Mouse (Mus musculus) c-Kit-positive CD71-positive TER-119-negative erythroid progenitor cells, embryonic 14.5 days (primary cell): ENCODE data around the gene Dhx32.
A peak's percentile ranks its signal among the peaks of the same experiment; 100 is the strongest.
"Not testable (repeated sequence)": the region's sequence is repeated elsewhere in the genome, so short reads cannot be mapped to it uniquely, and the experiment has no call there.

ENCODE experiments used
- DNase-seq: peaks from one replicate; pipeline ENCODE4 v3.0.0-alpha.2; 2013; ENCODE audit warnings: low read depth

Dhx32 gene

GRCm38 (mm10) chr7:133725571-133725970 lies 57.0 kb downstream of the Dhx32 start:
- no peak for DNase-seq

GRCm38 (mm10) chr7:133724844-133725243 lies 57.7 kb downstream of the Dhx32 start:
- DNase-seq: no peak

- DNase-seq: no peak
Measured at GRCm38 (mm10) chr7:133720616-133721015, 61.9 kb downstream of the Dhx32 start.

GRCm38 (mm10) chr7:133718580-133718979 lies 63.9 kb downstream of the Dhx32 start:
- no peak for DNase-seq

- no peak for DNase-seq
Measured at GRCm38 (mm10) chr7:133715387-133715786, 67.1 kb downstream of the Dhx32 start.

GRCm38 (mm10) chr7:133707301-133707700 lies 75.2 kb downstream of the Dhx32 start:
- DNase-seq: no peak

- DNase-seq: no peak
Measured at GRCm38 (mm10) chr7:133703906-133704305, 78.6 kb downstream of the Dhx32 start.

- DNase-seq: peak; percentile 89
Measured at GRCm38 (mm10) chr7:133702333-133702732, 80.2 kb downstream of the Dhx32 start.

GRCm38 (mm10) chr7:133701366-133701765 lies 81.2 kb downstream of the Dhx32 start:
- DNase-seq: no peak

- no peak for DNase-seq
Measured at GRCm38 (mm10) chr7:133699885-133700284, 82.6 kb downstream of the Dhx32 start.

GRCm38 (mm10) chr7:133698021-133698709 lies 84.4 kb downstream of the Dhx32 start:
- DNase-seq: peak; percentile 77

GRCm38 (mm10) chr7:133685644-133686043 lies 96.9 kb downstream of the Dhx32 start:
- DNase-seq: not testable (repeated sequence)

- no peak for DNase-seq
Measured at GRCm38 (mm10) chr7:133684701-133685100, 97.8 kb downstream of the Dhx32 start.

- DNase-seq: no peak
Measured at GRCm38 (mm10) chr7:133684110-133684509, 98.4 kb downstream of the Dhx32 start.

GRCm38 (mm10) chr7:133683626-133684025 lies 98.9 kb downstream of the Dhx32 start:
- DNase-seq: no peak

GRCm38 (mm10) chr7:133679961-133680360 lies 102.6 kb downstream of the Dhx32 start, which contains the start of gene Mmp21:
TSS of gene Mmp21 (minus strand) at chr7:133680061.
- DNase-seq: no peak

GRCm38 (mm10) chr7:133679439-133679838 lies 103.1 kb downstream of the Dhx32 start:
- DNase-seq: no peak

GRCm38 (mm10) chr7:133678716-133679115 lies 103.8 kb downstream of the Dhx32 start:
- DNase-seq: no peak

- no peak for DNase-seq
Measured at GRCm38 (mm10) chr7:133676002-133676401, 106.5 kb downstream of the Dhx32 start.
